Mouse (Mus musculus) myocyte (in vitro differentiated cells): ENCODE results near the gene Cds1. TPM values are rescaled to one million over a fixed set of nuclear protein-coding genes. Genes with fewer than 3 reads are reported as not detected.

Experiments used
- H3K27me3 ChIP-seq: one replicate; pipeline ENCODE4 v1.6.1; 2011; ENCODE audit not compliant: control insufficient read depth, insufficient read depth, insufficient read length
- H3K36me3 ChIP-seq: one replicate; pipeline ENCODE4 v1.6.1; 2011; ENCODE audit not compliant: control insufficient read depth, insufficient read depth
- H3K4me2 ChIP-seq: one replicate; pipeline ENCODE4 v1.6.1; 2011; ENCODE audit warnings: low read depth, control low read depth
- H3K4me3 ChIP-seq: one replicate; pipeline ENCODE4 v1.5.1; 2011; ENCODE audit warnings: mild to moderate bottlenecking, control low read depth, moderate library complexity
- H3K79me2 ChIP-seq: one replicate; pipeline ENCODE4 v1.6.1; 2011; ENCODE audit not compliant: control insufficient read depth, insufficient read depth
- H3ac ChIP-seq: one replicate; pipeline ENCODE4 v1.6.1; 2011; ENCODE audit not compliant: control insufficient read depth, insufficient read length
- CEBPB ChIP-seq: IDR thresholded peaks from 2 replicates; pipeline ENCODE4 v1.6.1; 2011; ENCODE audit warnings: mild to moderate bottlenecking, moderate library complexity; ENCODE audit not compliant: poor library complexity, insufficient read depth, severe bottlenecking
- E2F4 ChIP-seq: IDR thresholded peaks from one replicate; pipeline ENCODE4 v1.6.1; 2011; ENCODE audit warnings: mild to moderate bottlenecking, control low read depth, moderate library complexity; ENCODE audit not compliant: insufficient read depth
- MAX ChIP-seq: IDR thresholded peaks from one replicate; pipeline ENCODE4 v1.6.1; 2011; ENCODE audit warnings: low read depth, mild to moderate bottlenecking, control low read depth
- MYOD1 ChIP-seq, 3 experiments: IDR thresholded peaks; one replicate each; pipeline ENCODE4 v1.6.1; 2011; ENCODE audit warnings: control low read depth in 2 of 3, low read depth in 2 of 3, mild to moderate bottlenecking in 2 of 3, moderate library complexity in 1 of 3; ENCODE audit not compliant: insufficient read length in 2 of 3, control insufficient read depth in 1 of 3
- MYOG ChIP-seq, 3 experiments: IDR thresholded peaks; one replicate each; pipeline ENCODE4 v1.6.1; 2011; ENCODE audit warnings: control low read depth in 2 of 3, low read depth in 2 of 3, mild to moderate bottlenecking in 2 of 3; ENCODE audit not compliant: insufficient read length in 2 of 3, control insufficient read depth in 1 of 3, insufficient read depth in 1 of 3
- POLR2A ChIP-seq: IDR thresholded peaks from one replicate; pipeline ENCODE4 v1.6.1; 2011; ENCODE audit warnings: low read depth, mild to moderate bottlenecking, control low read depth, moderate library complexity; ENCODE audit not compliant: insufficient read length
- POLR2AphosphoS2 ChIP-seq: IDR thresholded peaks from one replicate; pipeline ENCODE4 v1.6.1; 2011; ENCODE audit warnings: low read depth, control low read depth; ENCODE audit not compliant: insufficient read length
- REST ChIP-seq: IDR thresholded peaks from one replicate; pipeline ENCODE4 v1.6.1; 2011; ENCODE audit warnings: mild to moderate bottlenecking, control low read depth, moderate library complexity; ENCODE audit not compliant: insufficient read depth, insufficient read length
- SRF ChIP-seq: IDR thresholded peaks from one replicate; pipeline ENCODE4 v1.6.1; 2011; ENCODE audit warnings: low read depth; ENCODE audit not compliant: control insufficient read depth, insufficient read length
- TCF12 ChIP-seq: IDR thresholded peaks from one replicate; pipeline ENCODE4 v1.6.1; 2011; ENCODE audit warnings: mild to moderate bottlenecking, control low read depth; ENCODE audit not compliant: poor library complexity, insufficient read depth, severe bottlenecking
- TCF3 ChIP-seq: IDR thresholded peaks from one replicate; pipeline ENCODE4 v1.6.1; 2011; ENCODE audit warnings: low read depth, control low read depth; ENCODE audit not compliant: insufficient read length
- USF1 ChIP-seq: IDR thresholded peaks from one replicate; pipeline ENCODE4 v1.6.1; 2011; ENCODE audit warnings: low read depth, mild to moderate bottlenecking, control low read depth, moderate library complexity
- polyA plus RNA-seq: library from polyadenylated mRNA; unstranded; fragments of >200 nt; fragmentation: generic; extraction: Trizol; gene quantifications from one replicate; pipeline ENCODE4 v1.2.1, GENCODE M21; 2012; ENCODE audit warnings: missing spikeins

Gene Cds1
- polyA plus RNA-seq, 1 experiment, result not detected

DNA sequence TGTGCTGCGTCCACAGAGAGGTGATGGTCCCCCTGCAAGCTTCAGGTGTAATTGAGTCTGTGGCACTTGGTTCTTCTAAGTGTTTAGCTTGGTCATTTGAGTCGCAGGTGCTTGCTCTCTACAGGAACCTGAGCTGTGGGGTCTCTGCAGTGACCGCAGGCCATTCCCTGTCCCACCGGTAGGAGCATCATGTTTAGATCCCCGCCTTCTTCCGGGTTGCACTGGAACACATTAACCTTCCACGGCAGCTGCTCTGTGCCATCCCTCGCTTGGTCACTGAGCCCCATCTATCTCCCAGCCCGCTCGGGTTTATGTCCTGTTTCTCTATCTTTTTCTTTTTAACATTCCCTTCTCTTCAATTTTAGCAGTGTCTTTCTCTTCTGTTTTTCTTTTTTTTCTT lies 54.3 kb downstream of the Cds1 start:
- Histone ChIP-seq H3ac (no peak overlapping the region), H3K4me3 (no peak overlapping the region), H3K36me3 (no peaks in the 10 kb centered on the region), H3K4me2 (no peak overlapping the region), H3K79me2 (no peaks in the 10 kb centered on the region), H3K27me3 (peaks cover 35% of the 10 kb centered on the region)
- TF ChIP-seq SRF, result no peak
- no peak for TF ChIP-seq POLR2AphosphoS2
- TF ChIP-seq USF1, result no peak
- no peak for TF ChIP-seq MYOG (IDR thresholded peaks at IDR 0.05; ENCODE audit: control insufficient read depth in 1 of 3, insufficient read depth in 1 of 3, insufficient read length in 2 of 3, low read depth in 2 of 3)
- no peak for TF ChIP-seq REST

DNA sequence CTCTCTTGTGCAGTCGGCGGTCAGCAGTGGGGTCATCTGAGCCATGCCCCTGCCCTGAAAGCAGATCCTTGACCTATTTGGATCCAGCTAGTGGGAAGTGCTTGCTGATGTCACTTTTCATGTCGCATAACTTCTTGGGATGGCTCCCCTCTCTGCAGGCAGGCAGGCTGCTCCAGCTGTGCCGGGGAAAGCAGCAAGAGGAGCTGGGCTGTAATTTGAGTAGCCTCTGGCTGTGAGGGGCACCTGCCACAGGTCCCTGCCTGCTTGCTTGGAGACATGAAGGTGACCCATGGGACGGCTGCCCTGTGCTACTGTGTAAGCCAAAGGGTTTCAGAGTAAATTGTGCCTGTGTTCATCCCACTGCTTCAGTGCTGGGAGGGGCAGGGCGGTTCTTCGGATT lies 54.9 kb downstream of the Cds1 start:
- no peaks in the 10 kb centered on the region for H3K36me3 ChIP-seq
- no peak for TF ChIP-seq TCF12
- TF ChIP-seq SRF, result no peak
- no peak for TF ChIP-seq CEBPB
- no peak for TF ChIP-seq E2F4
- TF ChIP-seq POLR2AphosphoS2, result no peak
- TF ChIP-seq MAX, result no peak
- TF ChIP-seq MYOD1 (IDR thresholded peaks at IDR 0.05; ENCODE audit: control insufficient read depth in 1 of 3, insufficient read length in 2 of 3, low read depth in 2 of 3), result no peak
- TF ChIP-seq USF1, result no peak
- no peak for TF ChIP-seq TCF3
- no peak for TF ChIP-seq POLR2A
- no peak for TF ChIP-seq REST
- TF ChIP-seq MYOG (IDR thresholded peaks at IDR 0.05; ENCODE audit: control insufficient read depth in 1 of 3, insufficient read depth in 1 of 3, insufficient read length in 2 of 3, low read depth in 2 of 3), result no peak
- no peak overlapping the region for H3K4me3 ChIP-seq
- H3K79me2 ChIP-seq, result no peaks in the 10 kb centered on the region
- no peak overlapping the region for H3ac ChIP-seq
- H3K27me3 ChIP-seq, result peaks cover 29% of the 10 kb centered on the region
- H3K4me2 ChIP-seq, result no peak overlapping the region

DNA sequence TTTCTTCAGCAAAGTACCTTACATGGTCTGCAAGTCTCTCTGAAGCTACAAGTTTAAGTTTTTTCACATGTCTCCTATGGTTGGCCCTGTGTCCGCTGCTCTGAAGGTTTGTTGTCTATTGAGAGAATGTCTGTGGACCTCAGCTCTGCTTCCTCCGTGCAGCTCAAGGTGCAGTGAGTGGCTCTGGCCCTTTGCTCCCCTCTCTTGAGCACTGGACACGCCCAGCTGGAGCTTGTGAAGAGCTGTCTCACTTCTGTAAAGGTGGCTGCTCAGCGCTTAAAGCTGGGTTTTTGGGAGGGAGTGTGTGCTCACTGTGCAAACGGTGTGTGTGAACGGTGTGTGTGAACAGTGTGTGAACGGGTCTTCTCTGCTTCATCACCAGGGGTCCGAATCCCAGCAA lies 56.1 kb downstream of the Cds1 start:
- Histone ChIP-seq H3K4me3 (no peak overlapping the region), H3K27me3 (peaks cover 28% of the 10 kb centered on the region), H3ac (no peak overlapping the region), H3K4me2 (no peak overlapping the region), H3K79me2 (no peaks in the 10 kb centered on the region), H3K36me3 (no peaks in the 10 kb centered on the region)
- TF ChIP-seq USF1 (no peak), REST (no peak), MYOG (IDR thresholded peaks at IDR 0.05; ENCODE audit: control insufficient read depth in 1 of 3, insufficient read depth in 1 of 3, insufficient read length in 2 of 3, low read depth in 2 of 3) (no peak), CEBPB (no peak), TCF3 (no peak), SRF (no peak), E2F4 (no peak), POLR2A (no peak), MYOD1 (IDR thresholded peaks at IDR 0.05; ENCODE audit: control insufficient read depth in 1 of 3, insufficient read length in 2 of 3, low read depth in 2 of 3) (no peak), POLR2AphosphoS2 (no peak), MAX (no peak), TCF12 (no peak)

DNA sequence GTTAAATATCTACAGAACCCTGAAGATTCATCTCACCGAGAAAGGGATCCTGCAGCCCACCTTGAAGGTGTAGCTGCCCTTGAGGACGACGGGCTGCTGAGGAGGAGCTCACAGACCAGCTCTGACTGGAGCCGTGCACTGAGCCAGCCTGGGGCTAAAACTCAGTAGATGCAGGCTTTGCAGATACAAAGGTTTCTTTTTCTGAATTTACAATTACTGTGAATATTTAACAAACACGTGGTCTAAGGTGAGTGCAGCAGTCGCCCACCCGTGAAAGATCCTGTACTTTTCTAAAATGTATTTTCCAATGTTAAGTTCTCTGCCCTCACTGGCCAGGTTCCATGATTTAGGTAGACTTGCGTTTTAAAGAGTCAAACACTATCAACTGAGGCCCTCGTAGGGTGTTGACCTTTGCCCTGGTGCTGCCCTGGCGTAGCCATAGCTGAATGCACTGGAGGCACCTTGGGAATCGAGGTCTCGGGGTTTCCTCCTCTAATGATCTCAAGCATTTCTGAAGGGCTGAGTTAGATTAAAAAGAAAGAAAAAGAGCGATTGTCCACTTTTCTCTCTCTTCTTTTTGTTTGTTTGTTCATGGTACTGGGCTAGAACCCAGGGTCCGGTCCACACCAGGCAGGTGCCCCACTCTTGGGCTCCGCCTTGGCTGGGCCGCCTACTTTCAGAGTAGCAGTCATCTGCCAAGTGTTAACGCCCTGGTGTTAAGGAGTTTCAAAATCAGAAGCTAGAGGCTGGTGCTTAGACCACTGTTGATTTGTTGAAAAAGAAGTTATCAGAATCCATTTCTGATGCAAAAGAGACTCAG lies 56.8 kb downstream of the Cds1 start:
- TF ChIP-seq USF1, result no peak
- Histone ChIP-seq H3ac (no peak overlapping the region), H3K27me3 (peaks cover 24% of the 10 kb centered on the region), H3K4me2 (no peak overlapping the region), H3K4me3 (no peak overlapping the region), H3K79me2 (no peaks in the 10 kb centered on the region), H3K36me3 (no peaks in the 10 kb centered on the region)

DNA sequence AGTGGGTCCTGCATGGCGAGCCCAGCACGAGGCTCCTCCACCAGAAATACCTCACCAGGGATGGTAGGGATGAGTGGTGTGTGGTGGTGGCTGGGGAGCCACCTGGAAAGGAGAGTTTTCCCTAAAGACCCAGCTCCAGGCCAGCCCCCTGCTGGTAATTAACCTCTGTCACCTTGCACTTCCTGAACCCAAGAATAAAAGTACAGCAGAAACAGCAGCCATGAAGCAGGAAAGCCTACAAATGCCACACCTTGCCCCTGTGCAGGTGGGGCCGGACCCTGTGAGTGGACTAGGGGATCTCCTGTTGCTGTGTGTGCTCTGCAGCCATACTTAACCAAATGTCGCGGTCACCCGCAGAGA lies 57.4 kb downstream of the Cds1 start:
- Histone ChIP-seq H3K36me3 (no peaks in the 10 kb centered on the region), H3K79me2 (no peaks in the 10 kb centered on the region), H3ac (no peak overlapping the region), H3K4me2 (no peak overlapping the region), H3K27me3 (peaks cover 18% of the 10 kb centered on the region), H3K4me3 (no peak overlapping the region)
- TF ChIP-seq CEBPB (no peak), SRF (no peak), POLR2AphosphoS2 (no peak)
